Mouse (Mus musculus) T-helper 1 cell (primary cell): ENCODE data around the gene Tsks.

ENCODE experiments used
- in situ Hi-C: fragments of 300-600 bp; cut with MboI, MseI; formaldehyde crosslinking; loops from one replicate; pipeline ENCODE4 v1.15.1; 2025; ENCODE audit warnings: high pct_unique_total_duplicates

Gene Tsks

GRCm38 (mm10) chr7:44974383-44975116 lies 31.5 kb downstream of the Tsks start, which contains the start of gene Cpt1c:
Gene Cpt1c, minus strand, starts transcription at chr7:44974851.
- in situ Hi-C loops = no loop called here

GRCm38 (mm10) chr7:44975117-44975419 lies 32.1 kb downstream of the Tsks start:
- in situ Hi-C loops = no loop called here

GRCm38 (mm10) chr7:44978300-44978699 lies 35.3 kb downstream of the Tsks start:
- in situ Hi-C loops = no loop called here

DNA sequence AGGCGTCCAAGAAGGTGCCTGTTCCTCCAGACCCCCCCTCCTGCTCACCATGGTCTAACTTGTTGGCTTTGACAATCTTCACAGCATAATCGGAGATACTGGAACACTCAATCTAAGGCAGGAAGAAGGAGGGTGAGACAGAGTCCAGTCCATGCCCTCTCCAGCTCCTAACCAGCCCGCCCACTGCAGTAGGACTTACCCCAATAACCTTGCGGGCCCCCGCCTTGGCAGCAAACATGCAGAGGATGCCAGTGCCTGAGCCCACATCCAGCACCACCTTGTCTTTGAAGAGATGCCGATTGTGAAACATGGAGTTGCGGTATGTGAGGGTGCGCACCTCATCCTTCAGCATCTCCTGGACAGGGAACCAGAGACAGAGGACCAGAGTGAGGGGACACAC lies 38.5 kb downstream of the Tsks start:
- in situ Hi-C loops = no loop called here

GRCm38 (mm10) chr7:44983085-44983484 lies 40.1 kb downstream of the Tsks start:
- in situ Hi-C loops = no loop called here

DNA sequence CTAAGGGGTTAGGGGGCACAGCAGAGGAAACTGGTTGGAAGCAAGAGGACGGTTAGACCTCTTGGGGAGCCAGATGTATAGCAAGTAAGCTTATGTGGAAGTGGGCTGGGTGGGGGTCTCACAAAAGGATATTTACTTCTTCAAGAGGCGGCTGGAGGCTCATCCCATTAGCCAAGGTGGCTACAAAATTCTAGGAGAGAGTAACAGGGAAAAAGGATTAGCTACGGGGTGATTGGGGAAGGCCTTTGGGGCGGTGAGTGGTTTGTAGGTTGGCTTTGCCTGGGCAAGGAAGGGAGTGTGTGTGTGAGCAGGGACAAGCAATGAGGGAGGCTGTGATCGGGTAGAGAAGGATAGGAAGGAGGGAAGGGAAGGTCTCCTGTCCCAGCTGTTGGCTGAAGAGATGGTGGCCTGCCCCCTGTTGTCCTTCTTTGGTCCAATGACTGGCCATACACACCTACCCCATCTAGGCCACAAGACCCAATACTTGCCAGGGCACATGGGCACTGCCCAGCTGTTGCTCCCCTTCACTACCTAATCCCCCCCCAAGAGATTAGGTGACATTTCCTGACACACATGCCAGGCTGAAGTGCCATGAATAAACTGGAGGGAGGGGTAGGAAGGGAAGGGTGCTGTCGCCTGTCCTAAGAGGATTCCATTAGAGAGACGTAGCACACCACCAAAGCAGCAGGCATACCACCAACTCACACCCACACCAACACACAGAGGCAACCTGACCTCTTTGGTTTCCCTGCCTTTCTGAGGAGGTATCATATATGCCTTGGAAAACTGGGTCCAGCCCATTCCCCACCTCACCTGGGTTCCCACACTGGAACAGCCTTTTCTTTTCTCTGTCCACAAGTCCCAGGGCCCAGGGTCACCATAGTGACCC lies 41.2 kb downstream of the Tsks start:
- in situ Hi-C loops = no loop called here

GRCm38 (mm10) chr7:44984833-44985164 lies 41.8 kb downstream of the Tsks start:
- in situ Hi-C loops = no loop called here

DNA sequence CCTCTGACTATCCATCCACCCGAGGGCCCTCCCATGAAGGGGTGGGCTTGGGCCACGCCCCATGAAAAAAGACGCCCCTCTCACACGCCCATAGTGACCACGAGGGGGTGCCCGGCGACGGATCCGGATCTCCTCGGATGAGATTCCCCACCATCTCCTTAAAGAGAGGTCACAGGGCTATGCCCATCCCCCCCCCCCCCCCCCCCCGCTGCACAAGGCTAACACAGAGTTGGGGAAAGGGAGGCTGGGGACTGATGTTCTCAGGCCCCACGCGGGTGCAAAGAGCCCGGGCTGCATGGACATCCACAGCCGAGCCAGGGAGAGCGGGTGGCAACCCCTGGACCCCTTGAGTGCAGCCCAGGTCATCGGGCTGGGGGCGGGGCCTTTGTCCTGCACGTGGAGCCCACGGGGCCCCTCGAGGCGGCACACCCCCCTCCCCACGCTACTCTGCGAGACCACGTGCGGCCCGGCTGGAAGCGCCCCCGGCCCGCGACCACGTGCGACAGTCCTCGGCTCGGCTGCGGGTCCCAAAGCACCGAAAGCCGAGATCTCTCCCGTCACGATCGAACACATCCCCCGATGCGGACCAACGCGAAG lies 42.7 kb downstream of the Tsks start:
- in situ Hi-C loops = no loop called here

- in situ Hi-C loops = no loop called here
These were observed 43.3 kb downstream of the Tsks start, which contains the start of gene Prmt1 for GRCm38 (mm10) chr7:44986192-44986878. Gene Prmt1, minus strand, starts transcription at chr7:44986568.

GRCm38 (mm10) chr7:44986879-44987718 lies 44.1 kb downstream of the Tsks start:
- in situ Hi-C loops = no loop called here

GRCm38 (mm10) chr7:44996672-44997071 lies 53.7 kb downstream of the Tsks start:
- in situ Hi-C loops = no loop called here

DNA sequence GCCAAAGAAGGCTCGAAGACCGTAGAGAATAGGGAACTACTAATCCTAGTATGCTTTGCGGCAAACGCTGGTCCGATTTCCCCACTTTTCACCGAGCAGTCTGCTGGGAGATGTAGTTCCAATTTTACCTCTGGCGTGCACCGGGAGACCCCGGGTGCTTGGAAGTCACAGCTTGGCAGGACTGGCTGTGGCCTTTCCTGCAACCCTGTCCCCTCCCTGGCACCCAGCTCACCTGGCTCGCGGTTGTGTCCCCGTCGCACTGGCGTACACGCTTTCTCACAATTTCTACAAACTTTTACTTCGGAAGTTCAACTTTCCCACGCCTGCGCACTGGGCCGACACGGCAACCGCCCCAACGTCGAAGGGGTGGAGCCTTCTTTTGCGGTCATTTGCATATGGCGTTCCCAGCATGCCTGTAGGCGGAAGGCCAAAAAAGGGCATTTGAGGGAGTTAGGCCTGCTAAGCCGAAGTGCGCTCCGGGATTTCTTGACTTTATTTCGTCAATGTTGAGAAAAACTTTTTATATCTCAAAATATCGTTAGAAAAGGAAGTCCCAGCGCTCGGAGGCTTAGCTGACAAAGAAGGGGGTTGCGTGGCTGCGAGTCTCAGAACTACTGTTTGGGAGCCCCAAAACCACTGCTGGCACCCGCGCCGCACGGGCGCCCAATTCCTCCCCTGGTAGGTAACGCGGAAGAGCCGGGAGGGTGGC lies 54.4 kb downstream of the Tsks start, which contains the start of gene Irf3:
TSS of gene Irf3 (plus strand) at position 418 of the 709 bp plus-strand sequence.
- in situ Hi-C loops = no loop called here

GRCm38 (mm10) chr7:44997940-44998428 lies 55.0 kb downstream of the Tsks start:
- in situ Hi-C loops = no loop called here

DNA sequence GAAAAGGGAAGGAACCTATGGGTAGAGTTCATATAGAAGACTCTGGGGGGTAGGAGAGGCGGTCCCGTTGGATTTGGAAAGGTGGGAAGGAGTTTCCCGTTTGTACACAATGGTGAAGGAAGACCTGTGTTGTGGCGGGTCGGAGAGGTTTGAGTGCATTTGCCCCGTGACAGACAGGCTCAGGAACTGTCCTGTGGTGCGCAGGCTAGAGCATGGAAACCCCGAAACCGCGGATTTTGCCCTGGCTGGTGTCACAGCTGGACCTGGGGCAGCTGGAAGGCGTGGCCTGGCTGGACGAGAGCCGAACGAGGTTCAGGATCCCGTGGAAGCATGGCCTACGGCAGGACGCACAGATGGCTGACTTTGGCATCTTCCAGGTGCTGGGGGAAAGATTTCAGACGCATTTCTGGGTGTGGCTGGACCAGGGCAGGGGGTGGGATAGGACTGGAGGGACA lies 55.5 kb downstream of the Tsks start, which contains the start of gene Bcl2l12:
TSS of gene Bcl2l12 (minus strand) at position 212 of the 455 bp plus-strand sequence.
- in situ Hi-C loops = no loop called here

- in situ Hi-C loops = no loop called here
These were observed 56.7 kb downstream of the Tsks start for GRCm38 (mm10) chr7:44999753-45000152.

DNA sequence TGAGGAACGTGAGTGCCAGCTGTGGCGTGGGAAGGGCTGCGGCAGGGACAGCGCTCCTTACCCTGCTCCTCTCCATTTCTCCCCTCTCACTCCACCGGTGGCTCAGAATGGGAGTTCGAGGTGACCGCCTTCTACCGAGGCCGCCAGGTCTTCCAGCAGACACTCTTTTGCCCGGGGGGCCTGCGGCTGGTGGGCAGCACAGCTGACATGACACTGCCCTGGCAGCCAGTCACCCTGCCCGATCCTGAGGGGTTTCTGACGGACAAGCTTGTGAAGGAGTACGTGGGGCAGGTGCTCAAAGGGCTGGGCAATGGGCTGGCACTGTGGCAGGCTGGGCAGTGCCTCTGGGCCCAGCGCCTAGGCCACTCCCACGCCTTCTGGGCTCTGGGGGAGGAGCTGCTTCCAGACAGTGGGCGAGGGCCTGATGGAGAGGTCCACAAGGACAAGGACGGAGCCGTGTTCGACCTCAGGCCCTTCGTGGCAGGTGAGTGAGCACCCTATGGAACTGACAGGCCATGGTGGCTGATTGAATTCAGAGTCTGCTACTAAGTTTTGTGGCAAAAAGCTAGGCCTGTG lies 57.6 kb downstream of the Tsks start:
- in situ Hi-C loops = no loop called here

DNA sequence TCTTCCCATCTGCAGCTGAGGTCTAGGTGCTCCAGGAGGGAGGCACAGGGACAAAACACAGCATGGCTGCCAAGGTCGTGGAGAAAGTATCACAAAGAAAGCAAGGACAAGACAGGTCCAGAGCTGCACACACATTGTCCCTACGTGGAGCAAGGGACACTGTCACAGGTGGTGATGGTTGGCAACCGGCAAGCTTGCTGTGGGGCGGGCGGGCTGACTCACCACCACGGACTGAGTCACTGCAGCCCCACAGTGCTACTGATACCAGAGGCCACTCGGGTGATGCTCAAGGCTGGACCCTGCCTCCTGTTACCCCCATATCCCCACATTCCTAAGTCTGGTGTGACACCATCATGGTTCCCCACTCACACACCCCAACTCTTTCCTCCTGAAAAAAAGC lies 59.4 kb downstream of the Tsks start:
- in situ Hi-C loops = no loop called here

DNA sequence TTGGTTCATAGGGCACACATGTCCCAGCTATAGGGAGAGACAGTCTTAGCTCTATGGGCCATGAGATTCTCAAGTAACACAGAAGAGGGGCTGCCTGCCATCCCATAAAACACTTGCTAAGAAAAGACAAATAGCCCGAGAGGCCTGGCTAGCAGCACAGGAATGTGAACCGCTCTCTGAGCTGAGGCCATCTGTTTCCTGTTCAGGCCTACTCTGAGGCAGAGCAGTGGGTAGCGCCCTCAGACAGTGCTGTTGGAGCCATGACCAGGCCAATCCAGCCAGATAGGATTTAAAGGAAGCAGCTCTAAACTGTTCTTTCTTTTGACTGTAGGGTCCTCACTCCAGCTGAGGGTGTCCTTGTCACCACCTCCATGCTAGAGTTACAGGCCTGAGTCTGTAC lies 61.5 kb downstream of the Tsks start:
- in situ Hi-C loops = no loop called here

DNA sequence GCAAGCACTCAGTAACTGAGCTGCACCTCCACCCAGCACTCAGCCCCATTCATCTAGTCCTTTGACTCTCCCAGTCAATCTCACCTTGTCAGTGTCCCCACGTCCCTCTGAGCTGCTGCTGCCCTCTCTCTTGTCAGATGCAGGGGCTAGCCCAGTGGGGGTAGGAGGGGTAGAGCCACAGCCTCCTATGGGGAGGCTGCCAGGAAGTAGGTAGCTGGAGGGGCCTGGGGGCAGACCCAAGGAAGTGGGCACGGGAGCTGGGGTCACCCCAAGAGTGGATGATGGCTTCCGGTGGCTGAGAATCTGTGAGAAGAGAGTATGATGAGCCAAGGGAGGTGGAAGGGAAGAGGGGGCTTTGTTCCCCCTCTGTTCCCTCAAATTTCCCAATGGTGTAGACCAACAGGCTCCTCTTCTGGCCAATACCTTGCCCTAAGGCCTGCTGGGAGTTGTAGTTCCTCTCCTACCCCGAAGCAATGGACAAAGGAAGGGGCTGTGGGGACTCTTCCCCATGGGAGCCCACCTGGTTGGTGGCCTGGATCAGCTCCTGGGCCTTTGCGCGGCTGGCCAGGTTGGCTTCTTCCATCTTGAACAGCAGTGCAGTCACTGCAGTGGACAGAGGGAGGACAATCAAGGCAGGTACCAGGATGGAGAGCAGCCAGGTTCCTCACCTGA lies 62.5 kb downstream of the Tsks start:
- in situ Hi-C loops = no loop called here
